Mouse (Mus musculus) right cerebral cortex, postnatal 36 days (tissue): Measurements from ENCODE around the gene Ctr9.

Experiments
- DNase-seq, 2 experiments: peaks; one replicate each; pipeline ENCODE4 v3.0.0; 2022; ENCODE audit warnings: low spot score in 2 of 2, mixed read lengths in 1 of 2

The Ctr9 gene

GRCm38 (mm10) chr7:111028281-111029045 lies at the start of gene Ctr9:
Ctr9 (plus strand) TSS chr7:111028951.
- DNase-seq, result peak; percentile 90 to 91

GRCm38 (mm10) chr7:110981036-110981435 lies 47.7 kb upstream of the Ctr9 start:
- no peak for DNase-seq

GRCm38 (mm10) chr7:110982053-110982705 lies 46.6 kb upstream of the Ctr9 start, which contains the start of gene Mrvi1:
Mrvi1 (minus strand) TSS chr7:110982461.
- no peak for DNase-seq

- DNase-seq, result peak in 1 of 2 experiments; percentile 20
These were observed 46.0 kb upstream of the Ctr9 start for GRCm38 (mm10) chr7:110982764-110983163.

GRCm38 (mm10) chr7:110983621-110984020 lies 45.1 kb upstream of the Ctr9 start:
- no peak for DNase-seq

GRCm38 (mm10) chr7:110985581-110986265 lies 43.0 kb upstream of the Ctr9 start:
- no peak for DNase-seq

GRCm38 (mm10) chr7:110988081-110988480 lies 40.7 kb upstream of the Ctr9 start:
- DNase-seq, result peak; percentile 20 to 53

- no peak for DNase-seq
These were observed 39.4 kb upstream of the Ctr9 start for GRCm38 (mm10) chr7:110989286-110989879.

- no peak for DNase-seq
These were observed 38.2 kb upstream of the Ctr9 start for GRCm38 (mm10) chr7:110990356-110991220.

- no peak for DNase-seq
These were observed 37.6 kb upstream of the Ctr9 start for GRCm38 (mm10) chr7:110991221-110991494.

- no peak for DNase-seq
These were observed 29.6 kb upstream of the Ctr9 start for GRCm38 (mm10) chr7:110998887-110999827.

- DNase-seq, result no peak
These were observed 24.5 kb upstream of the Ctr9 start for GRCm38 (mm10) chr7:111004136-111004840.

GRCm38 (mm10) chr7:111014039-111014605 lies 14.6 kb upstream of the Ctr9 start:
- DNase-seq, result no peak

GRCm38 (mm10) chr7:111014893-111015292 lies 13.9 kb upstream of the Ctr9 start:
- DNase-seq, result peak; percentile 65 to 73

- DNase-seq, result no peak
These were observed 13.0 kb upstream of the Ctr9 start for GRCm38 (mm10) chr7:111015731-111016130.

GRCm38 (mm10) chr7:111016921-111017320 lies 11.8 kb upstream of the Ctr9 start:
- DNase-seq, result peak in 1 of 2 experiments; percentile 5

GRCm38 (mm10) chr7:111020814-111021213 lies 7.9 kb upstream of the Ctr9 start:
- DNase-seq, result no peak

- DNase-seq, result no peak
These were observed 4.6 kb upstream of the Ctr9 start for GRCm38 (mm10) chr7:111024068-111024594.

- DNase-seq, result no peak
These were observed 3.8 kb upstream of the Ctr9 start for GRCm38 (mm10) chr7:111024912-111025311.
